Mouse (Mus musculus): ENCODE results near the gene Pigw.
A peak's percentile ranks its signal among the peaks of the same experiment; 100 is the strongest.
"Not testable (repeated sequence)": the region's sequence is repeated elsewhere in the genome, so short reads cannot be mapped to it uniquely, and the experiment has no call there.

The Pigw gene

GRCm38 (mm10) chr11:84879007-84879771, 896 bp downstream of the Pigw start:
- no peak for DNase-seq (ENCODE audit: low spot score)

GRCm38 (mm10) chr11:84876020-84876419, 4.1 kb downstream of the Pigw start:
- DNase-seq (ENCODE audit: low spot score) = not testable (repeated sequence)

- DNase-seq (ENCODE audit: low spot score) = no peak
Observed at GRCm38 (mm10) chr11:84873042-84873833, 6.8 kb downstream of the Pigw start.

- DNase-seq (ENCODE audit: low spot score) = no peak
Observed at GRCm38 (mm10) chr11:84871548-84872069, 8.5 kb downstream of the Pigw start.

GRCm38 (mm10) chr11:84871046-84871445, 9.0 kb downstream of the Pigw start:
- no peak for DNase-seq (ENCODE audit: low spot score)

GRCm38 (mm10) chr11:84870337-84871043, 9.6 kb downstream of the Pigw start, which contains the start of gene Ggnbp2:
TSS of gene Ggnbp2 (minus strand) at chr11:84870817.
- DNase-seq (ENCODE audit: low spot score) = peak; percentile 90

- DNase-seq (ENCODE audit: low spot score) = peak; percentile 91
Observed at GRCm38 (mm10) chr11:84869537-84870232, 10.4 kb downstream of the Pigw start.

GRCm38 (mm10) chr11:84868786-84869259, 11.3 kb downstream of the Pigw start:
- no peak for DNase-seq (ENCODE audit: low spot score)

GRCm38 (mm10) chr11:84867586-84867985, 12.5 kb downstream of the Pigw start:
- no peak for DNase-seq (ENCODE audit: low spot score)

- no peak for DNase-seq (ENCODE audit: low spot score)
Observed at GRCm38 (mm10) chr11:84865268-84865667, 14.8 kb downstream of the Pigw start.

- DNase-seq (ENCODE audit: low spot score) = no peak
Observed at GRCm38 (mm10) chr11:84855285-84855684, 24.8 kb downstream of the Pigw start.

GRCm38 (mm10) chr11:84847475-84848090, 32.5 kb downstream of the Pigw start:
- DNase-seq (ENCODE audit: low spot score) = no peak

- DNase-seq (ENCODE audit: low spot score) = no peak
Observed at GRCm38 (mm10) chr11:84846741-84847474, 33.2 kb downstream of the Pigw start.

GRCm38 (mm10) chr11:84839330-84839729, 40.8 kb downstream of the Pigw start:
- no peak for DNase-seq (ENCODE audit: low spot score)

- DNase-seq (ENCODE audit: low spot score) = not testable (repeated sequence)
Observed at GRCm38 (mm10) chr11:84829495-84829894, 50.6 kb downstream of the Pigw start.

- DNase-seq (ENCODE audit: low spot score) = peak; percentile 91
Observed at GRCm38 (mm10) chr11:84828516-84829399, 51.3 kb downstream of the Pigw start, which contains the start of gene Dhrs11. TSS of gene Dhrs11 (minus strand) at chr11:84828994.

GRCm38 (mm10) chr11:84827901-84828503, 52.1 kb downstream of the Pigw start:
- no peak for DNase-seq (ENCODE audit: low spot score)

GRCm38 (mm10) chr11:84827492-84827891, 52.6 kb downstream of the Pigw start:
- DNase-seq (ENCODE audit: low spot score) = no peak
